Mouse (Mus musculus) embryonic facial prominence, embryonic 12.5 days (tissue): ENCODE data around the gene Gramd4. TPM values are rescaled to one million over a fixed set of nuclear protein-coding genes. Genes with fewer than 3 reads are reported as not detected.
"Not testable (repeated sequence)": the region's sequence is repeated elsewhere in the genome, so short reads cannot be mapped to it uniquely, and the experiment has no call there.

ENCODE experiments used
- ATAC-seq: fragments of 200-750 bp; cut with Nextera tagmentation; 2 replicates; pipeline ENCODE4 v1.8.0; 2017; ENCODE audit not compliant: insufficient number of reproducible peaks, insufficient read depth, low FRiP score, low TSS enrichment
- H3K27ac ChIP-seq: fragments of 300-500 bp; sonication (generic); 2 replicates; pipeline ENCODE4 v1.5.1; 2016; ENCODE audit warnings: mild to moderate bottlenecking
- H3K27me3 ChIP-seq: fragments of 300-500 bp; sonication (generic); 2 replicates; pipeline ENCODE4 v1.6.1; 2016; ENCODE audit warnings: mild to moderate bottlenecking, moderate library complexity
- H3K36me3 ChIP-seq: fragments of 300-500 bp; sonication (generic); 2 replicates; pipeline ENCODE4 v1.6.1; 2016; ENCODE audit warnings: mild to moderate bottlenecking
- H3K4me1 ChIP-seq: fragments of 300-500 bp; sonication (generic); 2 replicates; pipeline ENCODE4 v1.6.1; 2016
- H3K4me2 ChIP-seq: fragments of 300-500 bp; sonication (generic); replicated peaks from 2 replicates; pipeline ENCODE4 v1.6.1; 2016; ENCODE audit warnings: mild to moderate bottlenecking, moderate library complexity
- H3K4me3 ChIP-seq: fragments of 300-500 bp; sonication (generic); 2 replicates; pipeline ENCODE4 v1.5.1; 2016; ENCODE audit warnings: mild to moderate bottlenecking
- H3K9ac ChIP-seq: fragments of 300-500 bp; sonication (generic); 2 replicates; pipeline ENCODE4 v1.6.1; 2016; ENCODE audit warnings: mild to moderate bottlenecking, moderate library complexity
- H3K9me3 ChIP-seq: fragments of 300-500 bp; sonication (generic); 2 replicates; pipeline ENCODE4 v1.6.1; 2016; ENCODE audit warnings: mild to moderate bottlenecking, moderate library complexity
- WGBS: fragments of 180-500 bp; shearing (Covaris S2); methylation state at CpG from one replicate; pipeline ENCODE4 v1.1.7; 2016; 5-methylcytosine and 5-hydroxymethylcytosine counted together
- polyA plus RNA-seq: library from polyadenylated mRNA; unstranded; fragments of >200 nt; fragmentation: Nextera tagmentation; extraction: Ambion mirVana; gene quantifications from 2 replicates; pipeline ENCODE4 v1.2.1, GENCODE M21; 2016

Gramd4 gene
- polyA plus RNA-seq, 1 experiment from 2014 or later = 19.4 TPM

DNA sequence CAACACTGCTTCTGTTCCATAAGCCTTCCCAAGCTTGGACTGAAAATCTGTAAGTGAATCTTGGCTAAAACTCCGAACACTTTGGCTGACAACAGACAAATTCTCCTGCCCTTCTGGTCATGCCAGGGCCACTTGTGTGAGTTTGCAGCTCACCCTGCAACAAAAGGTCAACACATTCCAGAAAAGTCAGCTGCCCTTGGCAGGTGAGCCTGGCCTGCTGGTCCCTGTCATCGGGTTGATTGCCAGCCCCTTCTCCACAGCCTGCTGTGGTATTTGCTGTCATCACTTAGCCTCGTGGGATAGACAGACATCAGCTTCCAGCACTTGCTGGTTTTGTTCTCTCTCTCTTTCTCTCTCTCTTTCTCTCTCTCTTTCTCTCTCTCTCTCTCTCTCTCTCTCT lies 114.6 kb downstream of the Gramd4 start:
- no peak overlapping the region for H3K27ac ChIP-seq
- no peaks in the 10 kb centered on the region for H3K36me3 ChIP-seq
- H3K9ac ChIP-seq = no peak overlapping the region
- no peak overlapping the region for H3K4me3 ChIP-seq
- H3K4me1 ChIP-seq = peaks cover 44% of the 10 kb centered on the region
- no peak for ATAC-seq
- H3K9me3 ChIP-seq = no peaks in the 10 kb centered on the region
- 47% methylated on average over 3 of the region's 3 CpGs for WGBS
- H3K4me2 ChIP-seq = no peak overlapping the region
- no peaks in the 10 kb centered on the region for H3K27me3 ChIP-seq

DNA sequence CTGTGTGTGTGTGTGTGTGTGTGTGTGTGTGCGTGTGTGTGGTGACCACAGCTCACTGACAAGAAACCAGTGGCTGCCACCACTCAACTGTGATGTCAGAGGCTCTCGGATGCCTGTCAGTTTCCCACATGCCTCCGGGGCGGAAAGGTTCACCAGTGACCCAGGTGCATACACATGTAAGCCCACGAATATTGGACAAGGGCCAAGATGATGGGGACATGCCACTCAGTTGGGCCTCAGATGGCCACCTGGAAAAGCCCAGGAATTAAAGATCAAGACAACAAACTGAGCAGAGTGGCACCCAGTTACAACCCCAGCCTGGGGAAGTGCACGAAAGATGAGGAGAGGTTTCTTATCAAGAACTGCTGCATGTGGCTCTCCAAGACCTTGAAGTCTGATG lies 115.0 kb downstream of the Gramd4 start:
- H3K9me3 ChIP-seq = no peaks in the 10 kb centered on the region
- H3K27me3 ChIP-seq = no peaks in the 10 kb centered on the region
- H3K36me3 ChIP-seq = no peaks in the 10 kb centered on the region
- no peak overlapping the region for H3K4me2 ChIP-seq
- no peak overlapping the region for H3K4me3 ChIP-seq
- no peak overlapping the region for H3K9ac ChIP-seq
- peaks cover 44% of the 10 kb centered on the region for H3K4me1 ChIP-seq
- WGBS = 66% methylated on average over 6 of the region's 6 CpGs
- ATAC-seq = no peak
- no peak overlapping the region for H3K27ac ChIP-seq

DNA sequence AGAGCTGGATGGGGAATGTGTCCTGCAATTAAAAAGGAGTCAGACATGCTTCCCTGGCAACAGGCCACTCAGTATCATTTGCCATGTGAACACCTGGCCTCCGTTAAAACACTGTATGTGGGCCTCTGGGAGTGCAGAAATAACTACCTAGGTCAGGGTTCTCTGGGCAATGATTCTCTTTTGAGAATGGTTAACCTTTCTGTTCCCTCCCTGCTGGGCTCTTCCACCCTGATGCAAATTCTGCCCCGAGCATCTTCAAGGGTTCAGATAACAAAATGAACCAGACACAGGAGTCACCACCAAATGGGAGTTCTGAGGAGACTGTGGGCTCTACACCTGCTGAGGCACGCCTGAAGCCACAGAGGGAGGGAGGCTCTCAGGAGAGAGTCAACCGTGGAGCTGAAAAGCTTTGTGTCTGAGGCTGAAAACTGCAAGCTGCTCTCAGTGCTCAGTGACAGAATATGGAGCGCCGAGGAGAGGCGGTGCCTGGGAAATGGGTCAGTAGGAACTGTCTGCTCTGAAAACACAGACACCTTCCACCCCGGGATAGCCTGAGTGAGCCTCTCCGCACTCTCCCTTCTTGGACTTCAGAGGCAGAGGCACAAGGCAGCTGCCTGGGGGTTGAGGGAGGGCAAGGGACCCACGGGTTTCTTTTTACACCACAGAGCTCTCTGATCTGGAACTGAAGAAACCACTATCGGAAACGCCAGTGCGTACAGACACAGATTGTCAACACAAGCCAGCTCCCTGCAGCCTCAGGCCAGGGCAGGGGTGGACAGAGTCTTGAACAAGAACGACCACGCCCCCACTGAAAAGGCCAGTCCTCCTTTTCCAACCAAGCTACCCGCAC lies 115.9 kb downstream of the Gramd4 start:
- H3K4me3 ChIP-seq = no peak overlapping the region
- H3K4me2 ChIP-seq = no peak overlapping the region
- WGBS = 23% methylated on average over 16 of the region's 16 CpGs
- no peaks in the 10 kb centered on the region for H3K27me3 ChIP-seq
- H3K36me3 ChIP-seq = no peaks in the 10 kb centered on the region
- peaks cover 43% of the 10 kb centered on the region for H3K4me1 ChIP-seq
- ATAC-seq = no peak
- H3K9ac ChIP-seq = no peak overlapping the region
- H3K27ac ChIP-seq = 0 out of 2 replicates have a peak overlapping the region, but pooled peaks have one; percentile 30
- no peaks in the 10 kb centered on the region for H3K9me3 ChIP-seq

DNA sequence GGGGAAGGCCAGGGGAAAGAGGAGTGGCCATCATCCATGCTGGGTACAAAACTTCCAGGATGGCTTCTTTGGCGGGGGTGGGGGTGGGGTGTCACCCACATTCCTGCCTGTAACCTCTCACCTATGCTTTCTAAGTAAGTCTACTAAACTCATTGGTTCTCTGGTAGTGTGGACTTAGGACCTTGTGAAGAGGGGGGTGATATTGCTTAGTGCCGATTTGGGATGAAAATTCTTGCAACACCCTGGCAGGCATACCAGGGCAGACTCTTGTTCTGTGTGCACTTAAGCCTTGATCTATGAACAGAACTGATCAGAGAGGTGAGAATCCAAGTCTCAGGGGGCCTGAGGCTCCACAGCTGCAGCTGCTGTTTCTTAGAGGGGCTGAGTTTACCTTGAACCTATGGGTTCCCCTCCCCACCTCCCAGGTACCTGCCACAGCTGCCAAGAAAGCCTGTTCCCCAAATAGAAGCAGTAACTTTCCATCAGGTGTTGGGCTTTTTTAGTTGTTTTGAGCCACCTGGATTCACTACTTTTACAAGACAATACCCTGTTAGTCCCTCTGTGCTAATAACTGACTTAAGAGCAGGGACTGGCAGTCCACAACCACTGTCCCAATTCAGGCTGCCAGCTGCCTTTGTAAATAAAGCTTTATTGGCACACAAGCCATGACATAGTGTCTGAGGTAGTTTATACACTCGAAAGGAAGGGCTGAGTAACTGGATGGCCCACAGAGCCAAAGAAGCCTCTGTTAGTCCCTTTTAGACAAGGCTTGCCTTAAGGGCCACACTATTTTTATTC lies 118.0 kb downstream of the Gramd4 start:
- Histone ChIP-seq H3K4me1 (peaks cover 33% of the 10 kb centered on the region), H3K36me3 (no peaks in the 10 kb centered on the region), H3K4me2 (no peak overlapping the region), H3K27ac (no peak overlapping the region), H3K27me3 (no peaks in the 10 kb centered on the region), H3K9ac (no peak overlapping the region), H3K4me3 (no peak overlapping the region), H3K9me3 (no peaks in the 10 kb centered on the region)
- ATAC-seq = no peak
- 85% methylated on average over 3 of the region's 3 CpGs for WGBS

DNA sequence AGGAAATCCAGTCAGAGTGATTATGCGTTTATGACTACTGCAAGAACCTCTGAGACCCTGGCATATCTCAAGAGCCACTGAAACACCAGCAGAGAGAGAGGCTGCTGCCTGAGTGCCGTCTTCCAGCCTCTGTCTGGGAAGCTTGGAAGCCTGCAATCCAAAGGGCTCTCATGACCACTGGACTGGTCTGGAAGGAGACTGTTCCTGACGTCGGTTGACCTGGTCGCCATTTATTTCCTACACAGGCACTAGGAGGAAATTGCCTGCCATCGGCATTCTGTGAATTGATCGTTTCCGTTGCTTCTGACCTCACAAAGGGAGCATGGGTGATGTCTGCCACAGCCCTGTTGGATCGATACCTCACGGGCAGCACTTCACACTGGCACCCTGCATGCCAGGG lies 118.7 kb downstream of the Gramd4 start:
- Histone ChIP-seq H3K4me2 (no peak overlapping the region), H3K4me3 (no peak overlapping the region), H3K4me1 (peaks cover 33% of the 10 kb centered on the region), H3K36me3 (no peaks in the 10 kb centered on the region), H3K27ac (no peak overlapping the region), H3K27me3 (no peaks in the 10 kb centered on the region), H3K9me3 (no peaks in the 10 kb centered on the region), H3K9ac (no peak overlapping the region)
- 84% methylated on average over 10 of the region's 10 CpGs for WGBS
- ATAC-seq = no peak

DNA sequence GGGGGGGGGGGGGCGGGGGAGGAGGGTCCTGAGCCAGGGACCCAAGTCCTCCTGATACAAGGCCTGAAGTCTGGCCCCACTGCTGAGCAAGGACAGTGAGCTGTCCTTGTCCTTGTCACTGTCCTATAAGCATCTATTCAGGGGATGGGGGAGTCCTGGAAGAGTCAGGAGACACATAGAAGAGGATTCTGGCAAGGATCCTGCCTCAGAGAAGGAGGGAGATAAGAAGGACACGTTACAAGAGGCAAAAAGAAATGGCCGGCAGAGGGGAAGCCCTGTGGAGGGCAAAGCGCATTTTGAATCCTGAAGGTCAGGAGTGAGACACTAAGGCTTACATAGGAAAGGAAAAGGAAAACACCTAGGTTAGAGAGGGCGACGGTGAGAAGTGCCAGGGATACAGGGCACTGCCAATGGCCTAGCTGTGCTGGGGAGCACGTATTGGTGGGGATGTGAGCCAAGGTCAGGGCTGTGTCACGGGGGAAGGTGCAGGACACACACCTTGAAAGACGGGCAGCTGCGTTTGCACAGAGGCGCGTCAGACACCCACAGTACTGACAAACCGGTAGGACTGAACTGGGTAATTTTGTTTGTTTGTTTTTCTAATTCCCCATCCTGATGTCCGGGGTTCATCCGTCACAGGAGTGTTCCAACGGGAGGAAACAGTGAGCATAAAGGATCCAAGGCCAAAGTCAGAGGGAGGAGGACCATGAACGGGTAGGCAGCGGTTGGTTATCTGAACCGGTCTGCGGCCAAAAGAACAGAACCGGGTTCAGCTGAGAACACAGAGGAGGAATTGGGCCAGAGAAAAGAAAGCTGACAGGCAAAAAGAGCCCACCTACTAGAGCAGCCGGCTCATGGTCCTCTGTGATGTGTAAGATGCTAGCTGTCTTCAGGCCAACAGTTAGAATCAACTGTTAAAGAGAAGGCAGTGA lies 119.5 kb downstream of the Gramd4 start:
- Histone ChIP-seq H3K27ac (no peak overlapping the region), H3K4me3 (no peak overlapping the region), H3K4me1 (peaks cover 30% of the 10 kb centered on the region), H3K9me3 (no peaks in the 10 kb centered on the region), H3K36me3 (no peaks in the 10 kb centered on the region), H3K4me2 (no peak overlapping the region), H3K27me3 (no peaks in the 10 kb centered on the region), H3K9ac (no peak overlapping the region)
- WGBS = 74% methylated on average over 21 of the region's 22 CpGs
- no peak for ATAC-seq

DNA sequence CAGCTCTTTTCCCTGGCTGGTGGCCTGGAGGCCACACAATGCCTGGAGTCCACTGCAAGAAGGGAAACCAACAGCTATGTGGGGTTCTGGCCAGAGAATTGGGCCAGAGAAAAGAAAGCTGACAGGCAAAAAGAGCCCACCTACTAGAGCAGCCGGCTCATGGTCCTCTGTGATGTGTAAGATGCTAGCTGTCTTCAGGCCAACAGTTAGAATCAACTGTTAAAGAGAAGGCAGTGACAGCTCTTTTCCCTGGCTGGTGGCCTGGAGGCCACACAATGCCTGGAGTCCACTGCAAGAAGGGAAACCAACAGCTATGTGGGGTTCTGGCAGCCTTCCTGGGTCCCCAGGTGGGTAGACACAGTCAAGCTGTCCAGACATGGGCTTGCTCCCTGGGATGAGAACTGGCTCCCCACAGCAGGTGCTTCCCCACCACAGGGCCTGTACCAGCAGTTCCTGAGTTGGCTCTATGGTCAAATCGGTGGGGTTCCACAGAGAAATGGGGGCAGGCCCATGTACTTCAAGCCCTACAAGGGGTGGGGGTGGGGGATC lies 120.3 kb downstream of the Gramd4 start:
- not testable (repeated sequence) for H3K9me3 ChIP-seq, H3K4me3 ChIP-seq, ATAC-seq, H3K36me3 ChIP-seq, H3K4me2 ChIP-seq, H3K27ac ChIP-seq, H3K27me3 ChIP-seq, H3K9ac ChIP-seq
- H3K4me1 ChIP-seq = peaks cover 31% of the 10 kb centered on the region
- 82% methylated on average over 2 of the region's 2 CpGs for WGBS

DNA sequence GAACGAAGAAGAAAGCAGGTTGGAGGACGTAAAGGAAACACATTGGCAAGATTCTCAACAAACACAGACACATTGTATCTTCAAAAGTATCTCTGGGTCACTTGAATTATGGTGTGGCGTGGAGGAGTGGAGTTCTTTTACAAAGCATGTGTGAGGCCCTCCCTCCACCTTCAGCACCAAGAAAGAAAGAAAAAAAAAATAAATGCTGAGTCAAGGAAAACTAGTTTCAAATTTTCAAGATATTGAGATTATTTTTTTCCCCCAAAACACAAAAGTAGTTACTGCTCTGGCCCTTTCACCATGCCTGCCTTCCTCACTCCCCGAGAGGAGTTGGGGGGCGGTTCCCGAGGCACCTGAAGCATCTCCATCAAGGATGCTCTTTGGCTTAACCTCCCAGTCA lies 121.1 kb downstream of the Gramd4 start:
- 93% methylated on average over 6 of the region's 6 CpGs for WGBS
- no peak for ATAC-seq
- H3K4me2 ChIP-seq = no peak overlapping the region

DNA sequence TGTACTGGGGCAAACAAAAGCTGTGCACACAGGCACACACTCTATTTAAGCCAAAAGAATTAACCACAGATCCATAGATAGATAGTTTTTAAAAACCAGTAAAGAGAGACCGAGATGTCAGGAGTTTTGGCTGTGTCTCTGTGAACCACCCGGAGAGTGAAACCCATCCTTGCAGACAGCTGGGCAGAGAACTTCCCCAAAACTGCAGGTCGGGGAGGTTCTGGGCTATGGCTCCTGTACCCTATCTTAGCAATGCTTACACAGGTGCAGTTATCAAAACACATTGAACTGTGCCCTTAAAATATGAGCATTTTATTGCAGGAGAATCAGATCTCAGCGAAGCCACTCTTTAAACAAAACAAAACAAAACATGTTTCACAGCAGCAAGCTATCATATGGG lies 122.9 kb downstream of the Gramd4 start:
- no peaks in the 10 kb centered on the region for H3K36me3 ChIP-seq
- no peak overlapping the region for H3K4me3 ChIP-seq
- H3K9me3 ChIP-seq = no peaks in the 10 kb centered on the region
- H3K27me3 ChIP-seq = no peaks in the 10 kb centered on the region
- H3K4me1 ChIP-seq = peaks cover 24% of the 10 kb centered on the region
- no peak overlapping the region for H3K27ac ChIP-seq
- no peak overlapping the region for H3K9ac ChIP-seq
- 77% methylated on average over 4 of the region's 4 CpGs for WGBS
- no peak for ATAC-seq
- H3K4me2 ChIP-seq = no peak overlapping the region

More for the DNA sequence above, 121.1 kb downstream of the Gramd4 start:
- H3K36me3 ChIP-seq = no peaks in the 10 kb centered on the region
- no peaks in the 10 kb centered on the region for H3K9me3 ChIP-seq
- no peak overlapping the region for H3K27ac ChIP-seq
- no peak overlapping the region for H3K9ac ChIP-seq
- H3K4me3 ChIP-seq = no peak overlapping the region
- H3K4me1 ChIP-seq = peaks cover 25% of the 10 kb centered on the region
- H3K27me3 ChIP-seq = no peaks in the 10 kb centered on the region

DNA sequence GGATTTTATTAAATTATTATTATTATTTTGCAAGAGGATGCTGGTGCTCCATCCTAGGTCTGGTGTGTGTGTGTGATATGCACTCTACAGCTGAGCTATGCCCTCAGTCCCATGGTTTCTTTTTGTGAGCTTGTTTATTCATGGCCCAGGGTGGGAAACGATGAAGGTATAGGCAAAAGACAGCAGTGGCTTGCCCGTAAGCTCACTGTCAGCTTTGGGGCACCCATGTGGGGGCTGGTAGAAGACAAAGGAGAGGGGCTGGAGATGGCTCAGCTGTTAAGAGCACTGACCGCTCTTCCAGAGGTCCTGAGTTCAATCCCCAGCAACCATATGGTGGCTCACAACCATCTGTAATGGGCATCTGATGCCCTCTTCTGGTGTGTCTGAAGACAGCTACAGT lies 123.8 kb downstream of the Gramd4 start:
- peaks cover 29% of the 10 kb centered on the region for H3K4me1 ChIP-seq
- ATAC-seq, H3K4me2 ChIP-seq, H3K9ac ChIP-seq, H3K27ac ChIP-seq, H3K9me3 ChIP-seq, H3K36me3 ChIP-seq, H3K4me3 ChIP-seq, H3K27me3 ChIP-seq: not testable (repeated sequence)
- 94% methylated on average over 3 of the region's 3 CpGs for WGBS

DNA sequence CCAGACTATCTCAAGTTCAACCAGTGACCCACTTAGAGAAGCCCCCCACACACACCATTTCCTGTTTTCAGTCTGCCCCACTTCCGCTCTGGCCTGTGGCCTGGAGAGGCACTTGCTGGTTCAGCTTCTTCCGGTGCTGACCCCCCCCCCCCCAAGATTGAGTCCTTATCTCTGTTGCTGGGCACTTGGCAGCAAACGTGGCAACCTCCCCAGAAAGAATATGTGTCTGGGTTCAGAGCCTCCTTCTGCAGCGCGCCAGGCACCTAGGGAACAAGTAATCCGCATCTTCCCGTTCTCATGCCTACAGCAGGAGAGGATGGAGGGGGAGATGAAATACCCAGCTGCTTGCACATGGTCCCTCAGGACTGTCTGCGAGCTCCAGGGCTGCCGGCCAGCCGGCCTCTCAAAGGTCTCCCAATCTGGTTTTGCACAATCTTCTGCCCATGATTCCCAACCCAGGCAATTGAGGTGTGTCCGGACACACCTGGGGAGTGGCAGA lies 124.5 kb downstream of the Gramd4 start:
- no peak overlapping the region for H3K4me3 ChIP-seq
- no peaks in the 10 kb centered on the region for H3K9me3 ChIP-seq
- H3K9ac ChIP-seq = no peak overlapping the region
- H3K36me3 ChIP-seq = no peaks in the 10 kb centered on the region
- H3K4me2 ChIP-seq = peak overlapping the region; percentile 9
- 49% methylated on average over 11 of the region's 11 CpGs for WGBS
- H3K4me1 ChIP-seq = peaks cover 30% of the 10 kb centered on the region
- H3K27me3 ChIP-seq = no peaks in the 10 kb centered on the region
- peak overlapping the region; percentile 41; the same call in 1 of the 2 replicates for H3K27ac ChIP-seq
- no peak for ATAC-seq
